Mouse (Mus musculus) kidney, adult 2 months (tissue): ENCODE measurements around the gene Adh5.

Experiments
- CTCF ChIP-seq: fragments of 200-500 bp; conservative IDR thresholded peaks from 2 replicates; pipeline ENCODE4 v1.5.1; 2011; ENCODE audit warnings: low read depth, mild to moderate bottlenecking, control low read depth, low read length, moderate library complexity, mixed read lengths; ENCODE audit not compliant: insufficient read depth, insufficient read length
- POLR2A ChIP-seq: fragments of 200-500 bp; IDR thresholded peaks from one replicate; pipeline ENCODE4 v1.6.1; 2011; ENCODE audit warnings: low read depth, low read length, control low read depth

DNA sequence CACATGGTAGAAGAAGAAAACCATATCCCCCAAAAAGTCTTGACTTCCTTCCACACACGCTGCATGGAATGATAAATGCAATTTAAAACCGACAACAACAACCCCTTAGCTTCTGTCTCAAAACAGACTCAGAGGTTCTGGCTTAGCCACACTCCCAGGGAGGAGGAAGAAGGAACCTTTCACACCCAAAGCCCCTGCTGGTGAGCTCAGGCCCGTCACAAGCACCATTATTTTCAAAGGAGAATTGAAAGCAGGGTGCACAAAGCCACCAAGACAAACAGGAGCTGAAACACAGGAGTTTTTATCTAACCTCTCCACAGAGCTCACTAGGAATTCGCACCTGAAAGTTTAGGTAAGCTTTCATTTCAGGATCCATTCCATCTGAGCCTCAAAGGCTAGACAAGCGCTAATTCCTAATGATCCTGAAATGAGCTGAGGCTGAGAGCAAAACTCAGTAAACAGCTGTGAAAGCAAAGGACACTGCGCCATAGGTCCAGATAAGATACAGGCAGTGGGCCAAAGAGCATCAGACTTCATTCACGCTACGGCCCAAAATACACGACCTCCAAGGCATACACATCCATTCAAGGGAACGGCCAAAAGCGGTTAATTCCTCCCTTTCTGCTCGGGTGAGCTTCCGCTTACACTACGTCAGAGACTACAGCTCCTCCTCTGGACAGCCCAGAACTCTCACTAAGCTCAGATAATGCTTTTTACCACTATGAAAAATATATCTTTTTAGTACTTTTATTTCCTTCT, 38.8 kb downstream of the Adh5 start:
- no peak for TF ChIP-seq CTCF
- TF ChIP-seq POLR2A, result no peak
